Mouse (Mus musculus) hematopoietic stem cell, adult 5-6 weeks (primary cell): ENCODE data around the gene Stap1. TPM values are rescaled to one million over a fixed set of nuclear protein-coding genes. Genes with fewer than 3 reads are reported as not detected.
A peak's percentile ranks its signal among the peaks of the same experiment; 100 is the strongest.

Experiments
- ATAC-seq, 2 experiments: fragments of 125-278 bp in 1 of 2; replicated peaks in 1 of 2; 2 replicates each; pipeline ENCODE4 v1.8.0; 2016 to 2017; ENCODE audit warnings: inconsistent platforms in 2 of 2, mild to moderate bottlenecking in 2 of 2, moderate number of reproducible peaks in 2 of 2, low read depth in 1 of 2, moderate TSS enrichment in 1 of 2; ENCODE audit not compliant: low FRiP score in 2 of 2, poor library complexity in 2 of 2, severe bottlenecking in 2 of 2, insufficient read depth in 1 of 2, low TSS enrichment in 1 of 2
- total RNA-seq: library from RNA; stranded (forward); fragments of 172-1452, 232-1000 nt; gene quantifications from 2 replicates; pipeline ENCODE4 v1.2.3, GENCODE M21; 2017

Gene Stap1
- total RNA-seq, 1 experiment from 2014 or later = 98.5 TPM

GRCm38 (mm10) chr5:86111074-86111473 lies 39.5 kb downstream of the Stap1 start:
- ATAC-seq = no peak

DNA sequence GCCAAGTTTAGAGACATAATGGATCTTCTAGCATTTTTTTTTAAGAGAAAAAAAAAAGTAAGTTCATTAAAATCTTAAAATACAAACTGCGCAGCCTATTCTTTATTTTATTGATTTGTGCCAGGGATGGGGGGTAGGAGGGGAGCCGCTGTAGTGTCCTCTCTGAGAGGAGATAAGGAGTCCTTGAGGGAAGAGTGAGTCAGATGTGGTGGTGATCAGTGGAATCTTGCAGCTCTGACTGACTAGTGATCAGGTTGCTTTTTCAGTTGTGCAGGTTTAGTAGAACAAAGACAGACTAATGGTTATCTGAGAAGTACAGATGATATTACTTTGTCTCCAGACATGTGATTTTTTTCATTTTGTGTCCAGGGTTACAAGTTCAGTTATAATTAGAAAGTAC lies 41.5 kb downstream of the Stap1 start:
- no peak for ATAC-seq

DNA sequence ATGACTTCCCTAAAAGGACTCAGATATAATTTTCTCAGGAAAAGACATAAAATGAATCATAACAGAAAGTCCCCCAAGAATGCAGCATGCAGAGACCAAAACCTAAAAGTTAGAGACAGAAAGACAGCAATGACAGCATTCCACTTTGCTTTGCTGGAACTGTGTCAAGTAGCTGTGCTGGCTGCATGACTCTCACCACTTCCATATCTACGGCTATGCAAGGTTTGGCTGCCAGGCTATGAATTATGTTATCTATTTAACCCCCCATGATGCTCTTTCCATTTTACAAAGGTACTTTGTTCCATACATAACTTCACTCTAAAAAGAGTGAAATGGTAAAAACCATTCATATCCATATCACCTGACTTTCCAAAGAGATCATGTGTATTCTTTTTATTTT lies 42.5 kb downstream of the Stap1 start:
- ATAC-seq = no peak

- peak; percentile 62 to 75 for ATAC-seq
Measured at GRCm38 (mm10) chr5:86118457-86119094, 47.0 kb downstream of the Stap1 start.

DNA sequence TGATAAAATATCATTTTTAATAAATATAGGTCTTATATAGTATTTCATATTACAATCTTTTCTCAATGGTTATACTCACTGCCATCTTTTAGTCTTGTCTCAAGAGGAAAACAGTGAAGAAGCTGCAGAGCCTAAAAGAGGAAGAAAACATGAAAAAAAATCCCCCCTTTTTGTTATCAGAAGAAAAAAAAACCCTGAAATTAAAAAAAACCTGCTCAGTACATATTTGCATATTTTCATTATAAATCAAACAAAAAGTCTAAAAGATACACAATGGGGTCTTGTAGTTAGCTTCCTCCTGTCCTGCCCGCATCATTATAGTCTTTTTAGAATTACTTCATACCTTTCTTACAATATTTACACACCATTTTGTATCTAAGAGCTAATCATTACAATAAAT lies 57.2 kb downstream of the Stap1 start:
- no peak for ATAC-seq

GRCm38 (mm10) chr5:86129828-86130227 lies 58.3 kb downstream of the Stap1 start:
- ATAC-seq = no peak

Other genes with a start within 250 kb of the Stap1 start
- 56.3 and 58.3 TPM in 2 replicates for gene Cenpc1, start 6.2 kb upstream of the Stap1 start, total RNA-seq
- 29.9 and 48.4 TPM in 2 replicates for gene Uba6, start 101.1 kb downstream of the Stap1 start, total RNA-seq
- not detected in 2 replicates for gene Gnrhr, start 126.2 kb downstream of the Stap1 start, total RNA-seq
- not detected in 2 replicates for gene Tmprss11c, start 217.6 kb downstream of the Stap1 start, total RNA-seq